Mouse (Mus musculus): ENCODE data around the gene Ephb2.

DNA sequence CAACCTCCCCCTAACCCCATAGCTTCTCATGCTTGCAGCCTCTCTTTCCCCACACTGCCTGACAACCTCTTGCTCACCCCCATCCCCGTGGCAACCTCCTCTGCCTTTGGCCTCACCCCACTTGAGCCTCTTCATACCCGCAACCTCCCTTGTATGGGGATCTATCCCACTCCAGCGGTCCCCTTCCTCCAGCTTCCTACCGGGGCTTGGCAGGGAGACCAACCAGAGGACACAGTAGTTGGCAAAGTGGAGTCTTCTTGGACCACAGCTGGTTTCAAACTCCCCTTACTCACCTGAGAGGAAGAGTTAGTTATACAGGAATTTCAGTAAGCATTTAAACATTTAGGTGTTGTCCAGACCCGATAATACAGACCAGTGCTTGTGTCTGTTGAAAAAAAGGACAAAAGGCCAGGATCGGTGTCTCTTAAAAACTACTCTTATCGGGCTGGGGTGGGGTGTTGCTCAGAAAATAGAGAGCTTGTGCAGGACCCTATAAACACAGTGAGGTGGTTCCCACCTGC, 197.5 kb downstream of the Ephb2 start:
- TF ChIP-seq CTCF (IDR thresholded peaks at IDR 0.05; ENCODE audit: low read depth, low read length) (no peak), POLR2A (IDR thresholded peaks at IDR 0.05; ENCODE audit: insufficient read depth, low read length) (no peak), EP300 (IDR thresholded peaks at IDR 0.05; ENCODE audit: insufficient read depth, low read depth, low read length) (no peak)
